Mouse (Mus musculus) lung, embryonic 15.5 days (tissue): ENCODE results near the gene Cytip. TPM values are rescaled to one million over a fixed set of nuclear protein-coding genes. Genes with fewer than 3 reads are reported as not detected.
"Not testable (repeated sequence)": the region's sequence is repeated elsewhere in the genome, so short reads cannot be mapped to it uniquely, and the experiment has no call there.

Source experiments
- ATAC-seq: fragments of 200-750 bp; cut with Nextera tagmentation; 2 replicates; pipeline ENCODE4 v1.8.0; 2017; ENCODE audit warnings: moderate number of reproducible peaks, borderline replicate concordance; ENCODE audit not compliant: low FRiP score, low TSS enrichment; ENCODE audit errors: extremely low read depth
- H3K27ac ChIP-seq: fragments of 300-500 bp; sonication (generic); 2 replicates; pipeline ENCODE4 v1.5.1; 2015; ENCODE audit warnings: moderate library complexity, mild to moderate bottlenecking, inconsistent platforms
- H3K27me3 ChIP-seq: fragments of 300-500 bp; sonication (generic); 2 replicates; pipeline ENCODE4 v1.6.1; 2015; ENCODE audit warnings: inconsistent platforms
- H3K36me3 ChIP-seq: fragments of 300-500 bp; sonication (generic); 2 replicates; pipeline ENCODE4 v1.6.1; 2015; ENCODE audit warnings: inconsistent platforms
- H3K4me1 ChIP-seq: fragments of 300-500 bp; sonication (generic); 2 replicates; pipeline ENCODE4 v1.6.1; 2015; ENCODE audit warnings: inconsistent platforms
- H3K4me2 ChIP-seq: fragments of 300-500 bp; sonication (generic); 2 replicates; pipeline ENCODE4 v1.6.1; 2015; ENCODE audit warnings: inconsistent platforms, mild to moderate bottlenecking, moderate library complexity
- H3K4me3 ChIP-seq: fragments of 300-500 bp; sonication (generic); 2 replicates; pipeline ENCODE4 v1.5.1; 2015; ENCODE audit warnings: mild to moderate bottlenecking, inconsistent platforms
- H3K9ac ChIP-seq: fragments of 300-500 bp; sonication (generic); 2 replicates; pipeline ENCODE4 v1.6.1; 2015; ENCODE audit warnings: inconsistent platforms
- H3K9me3 ChIP-seq: fragments of 300-500 bp; sonication (generic); 2 replicates; pipeline ENCODE4 v1.6.1; 2016; ENCODE audit warnings: inconsistent platforms
- WGBS: fragments of 180-500 bp; shearing (Covaris S2); methylation state at CpG from one replicate; pipeline ENCODE4 v1.1.7; 2015; 5-methylcytosine and 5-hydroxymethylcytosine counted together
- polyA plus RNA-seq: library from polyadenylated mRNA; unstranded; fragments of >200 nt; fragmentation: Nextera tagmentation; extraction: Ambion mirVana; gene quantifications from 2 replicates; pipeline ENCODE4 v1.2.1, GENCODE M21; 2015

Cytip gene
- polyA plus RNA-seq, 1 experiment from 2014 or later: 4.0 TPM

DNA sequence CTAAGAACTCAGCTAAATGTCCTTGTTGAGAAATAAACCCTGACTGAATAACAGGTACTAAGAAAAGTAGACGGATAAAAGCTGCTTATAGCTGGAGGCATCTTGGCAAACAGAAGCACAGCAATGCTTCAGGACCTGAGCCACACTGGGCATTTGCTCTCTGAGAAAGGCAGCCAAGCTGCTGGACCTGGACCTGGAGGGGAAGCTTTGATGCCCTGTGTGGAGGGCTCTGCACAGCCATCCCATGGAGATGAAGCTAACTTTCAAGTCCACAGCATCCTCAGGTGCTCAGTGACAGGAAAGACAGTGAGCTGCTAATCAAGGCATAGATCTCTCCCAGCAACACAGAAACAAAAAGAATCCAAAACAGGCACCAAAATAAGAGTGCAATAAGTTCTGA lies 54.8 kb downstream of the Cytip start:
- Histone ChIP-seq H3K9me3 (no peaks in the 10 kb centered on the region), H3K4me3 (no peak overlapping the region), H3K27me3 (no peaks in the 10 kb centered on the region), H3K9ac (no peak overlapping the region), H3K4me2 (no peak overlapping the region), H3K36me3 (no peaks in the 10 kb centered on the region), H3K4me1 (no peaks in the 10 kb centered on the region), H3K27ac (no peak overlapping the region)
- 78% methylated on average over 1 of the region's 1 CpGs for WGBS
- no peak for ATAC-seq

GRCm38 (mm10) chr2:58138611-58139010 lies 56.7 kb downstream of the Cytip start:
- Histone ChIP-seq H3K27ac (no peak overlapping the region), H3K9ac (no peak overlapping the region), H3K36me3 (no peaks in the 10 kb centered on the region), H3K27me3 (no peaks in the 10 kb centered on the region), H3K9me3 (no peaks in the 10 kb centered on the region), H3K4me1 (no peaks in the 10 kb centered on the region), H3K4me3 (no peak overlapping the region), H3K4me2 (no peak overlapping the region)
- WGBS: 77% methylated on average over 5 of the region's 5 CpGs
- no peak for ATAC-seq

DNA sequence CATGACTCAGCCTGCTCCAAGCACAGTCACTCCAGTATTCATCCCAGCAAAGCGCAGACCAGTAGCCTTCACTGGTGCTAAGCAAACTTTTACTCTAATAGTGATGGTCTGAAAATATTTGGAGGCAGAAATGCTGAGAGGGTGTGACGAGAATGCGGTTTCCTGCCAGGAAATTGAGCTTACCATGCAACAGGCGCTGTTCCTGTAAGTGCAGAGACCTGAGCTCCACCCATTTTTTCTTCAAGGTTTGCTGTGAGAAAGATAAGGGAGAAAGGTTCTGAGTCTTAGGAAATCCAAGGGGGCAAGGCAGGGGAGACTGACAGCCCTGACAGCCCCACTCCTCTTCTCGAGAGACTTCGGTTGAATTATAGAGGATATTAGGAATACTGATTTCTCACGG lies 57.7 kb downstream of the Cytip start:
- ATAC-seq: no peak
- Histone ChIP-seq H3K27ac (no peak overlapping the region), H3K4me2 (no peak overlapping the region), H3K4me3 (no peak overlapping the region), H3K9me3 (no peaks in the 10 kb centered on the region), H3K9ac (no peak overlapping the region), H3K36me3 (no peaks in the 10 kb centered on the region), H3K27me3 (no peaks in the 10 kb centered on the region), H3K4me1 (no peaks in the 10 kb centered on the region)
- WGBS: 74% methylated on average over 7 of the region's 7 CpGs

DNA sequence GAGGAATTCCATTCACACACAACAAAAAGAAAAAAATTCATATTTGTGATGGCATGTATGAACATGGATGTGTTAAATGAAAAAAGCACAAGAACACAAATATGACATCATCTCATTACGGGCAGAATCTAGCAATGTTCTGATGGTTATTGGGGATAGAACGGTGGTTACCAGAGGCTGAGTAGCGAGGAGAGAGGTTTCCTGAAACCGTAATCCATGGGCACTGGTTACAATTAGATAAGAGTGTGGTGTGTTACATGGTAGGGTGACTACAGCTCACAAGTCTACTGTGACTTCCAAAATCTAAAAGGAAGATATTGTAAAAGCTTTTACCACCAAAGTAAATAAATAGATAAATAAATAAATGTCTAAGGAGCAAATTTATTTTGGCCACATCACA lies 58.8 kb downstream of the Cytip start:
- Histone ChIP-seq H3K9me3 (no peaks in the 10 kb centered on the region), H3K27ac (no peak overlapping the region), H3K4me3 (no peak overlapping the region), H3K36me3 (no peaks in the 10 kb centered on the region), H3K9ac (no peak overlapping the region), H3K4me2 (no peak overlapping the region), H3K4me1 (no peaks in the 10 kb centered on the region), H3K27me3 (no peaks in the 10 kb centered on the region)
- no peak for ATAC-seq
- 87% methylated on average over 4 of the region's 4 CpGs for WGBS

DNA sequence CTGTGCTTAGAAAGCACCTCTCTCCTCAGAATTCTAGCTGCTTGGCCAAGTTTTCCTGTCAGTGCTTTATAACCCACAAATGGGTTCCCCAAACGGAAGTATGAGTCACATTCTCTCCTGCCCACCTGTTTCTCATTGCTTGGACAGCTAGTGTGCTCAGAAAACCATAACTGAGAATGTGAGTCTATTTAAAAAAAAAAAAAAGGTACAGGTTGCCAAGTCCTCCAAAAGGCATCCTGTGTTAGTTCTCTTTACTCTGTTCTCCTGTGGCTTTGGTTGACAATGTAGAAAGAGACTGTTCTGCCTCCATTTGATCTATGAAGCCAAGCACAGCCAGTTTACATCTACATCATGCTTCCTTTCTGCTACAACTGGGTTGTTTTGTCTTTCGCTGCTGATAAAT lies 60.3 kb downstream of the Cytip start:
- no peak overlapping the region for H3K9ac ChIP-seq
- H3K4me3 ChIP-seq: no peak overlapping the region
- ATAC-seq: no peak
- H3K27me3 ChIP-seq: no peaks in the 10 kb centered on the region
- H3K9me3 ChIP-seq: no peaks in the 10 kb centered on the region
- H3K36me3 ChIP-seq: no peaks in the 10 kb centered on the region
- no peaks in the 10 kb centered on the region for H3K4me1 ChIP-seq
- H3K27ac ChIP-seq: no peak overlapping the region
- H3K4me2 ChIP-seq: no peak overlapping the region
- 72% methylated on average over 2 of the region's 2 CpGs for WGBS

GRCm38 (mm10) chr2:58132597-58132996 lies 62.7 kb downstream of the Cytip start:
- Histone ChIP-seq H3K4me3 (no peak overlapping the region), H3K36me3 (no peaks in the 10 kb centered on the region), H3K9me3 (no peaks in the 10 kb centered on the region), H3K4me1 (no peaks in the 10 kb centered on the region), H3K9ac (no peak overlapping the region), H3K27ac (no peak overlapping the region), H3K4me2 (no peak overlapping the region), H3K27me3 (no peaks in the 10 kb centered on the region)
- 46% methylated on average over 2 of the region's 2 CpGs for WGBS
- no peak for ATAC-seq

DNA sequence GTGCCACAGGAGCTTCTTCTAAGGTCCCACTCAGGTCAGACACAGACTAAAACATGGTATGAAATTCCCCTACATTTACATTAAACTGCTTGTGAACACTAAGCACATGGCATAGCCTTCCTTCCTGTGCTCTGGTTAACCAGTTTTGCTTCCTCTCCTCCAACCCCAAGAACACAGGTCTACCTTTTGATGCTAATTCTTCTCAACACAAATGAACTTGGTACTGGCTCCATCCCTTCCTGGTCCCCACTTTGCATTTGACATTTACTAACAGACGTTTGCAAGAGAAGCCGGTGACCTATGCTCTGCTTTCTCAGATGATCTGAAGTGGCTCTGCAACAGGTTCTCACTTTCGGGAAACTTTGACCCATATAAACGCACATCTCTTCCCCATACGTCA lies 65.4 kb downstream of the Cytip start:
- no peak for ATAC-seq
- no peak overlapping the region for H3K9ac ChIP-seq
- no peak overlapping the region for H3K4me2 ChIP-seq
- H3K27ac ChIP-seq: no peak overlapping the region
- no peaks in the 10 kb centered on the region for H3K9me3 ChIP-seq
- H3K4me3 ChIP-seq: no peak overlapping the region
- no peaks in the 10 kb centered on the region for H3K36me3 ChIP-seq
- H3K4me1 ChIP-seq: no peaks in the 10 kb centered on the region
- H3K27me3 ChIP-seq: no peaks in the 10 kb centered on the region
- WGBS: 71% methylated on average over 5 of the region's 5 CpGs

DNA sequence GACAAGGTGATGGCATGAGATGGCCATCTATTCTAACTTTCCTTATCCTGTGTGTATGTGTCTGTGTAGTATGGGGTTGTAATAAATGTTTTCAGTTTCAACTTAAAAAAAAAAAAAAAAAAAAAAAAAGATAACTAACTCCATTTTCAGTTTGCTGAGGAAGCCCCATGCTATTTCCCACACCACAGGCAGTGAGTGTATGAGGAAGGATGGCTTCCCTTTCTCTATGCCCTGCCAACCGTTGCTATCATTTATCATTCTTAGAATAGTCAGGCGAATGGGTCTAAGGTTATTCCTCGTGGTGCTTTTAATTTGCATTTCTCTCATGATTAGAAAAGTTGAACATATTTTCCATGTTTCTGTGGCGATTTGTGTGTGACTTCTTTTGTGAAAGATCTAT lies 84.2 kb downstream of the Cytip start:
- no peak overlapping the region for H3K27ac ChIP-seq
- ATAC-seq: no peak
- no peak overlapping the region for H3K9ac ChIP-seq
- no peaks in the 10 kb centered on the region for H3K27me3 ChIP-seq
- H3K4me1 ChIP-seq: no peaks in the 10 kb centered on the region
- WGBS: 52% methylated on average over 4 of the region's 4 CpGs
- no peak overlapping the region for H3K4me3 ChIP-seq
- no peaks in the 10 kb centered on the region for H3K36me3 ChIP-seq
- H3K9me3 ChIP-seq: no peaks in the 10 kb centered on the region
- H3K4me2 ChIP-seq: no peak overlapping the region

DNA sequence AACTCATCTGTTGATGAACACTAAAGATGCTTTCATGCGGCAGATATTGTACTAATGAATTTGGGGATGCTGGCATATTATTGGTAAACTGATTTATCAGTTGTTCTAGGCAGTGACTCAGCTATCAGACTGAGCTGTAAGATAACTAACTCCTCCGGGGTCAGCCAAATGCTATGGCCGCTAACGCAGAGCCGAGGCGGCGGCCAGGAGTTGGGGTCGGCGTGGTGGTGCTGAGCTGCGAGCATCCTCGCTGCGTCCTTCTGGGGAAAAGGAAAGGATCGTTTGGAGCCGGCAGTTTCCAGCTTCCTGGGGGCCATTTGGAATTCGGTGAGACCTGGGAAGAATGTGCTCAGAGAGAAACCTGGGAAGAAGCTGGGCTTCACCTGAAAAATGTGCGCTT lies 87.4 kb downstream of the Cytip start:
- not testable (repeated sequence) for H3K4me3 ChIP-seq, ATAC-seq, H3K9ac ChIP-seq, H3K27me3 ChIP-seq, H3K9me3 ChIP-seq, H3K36me3 ChIP-seq, H3K4me1 ChIP-seq, H3K27ac ChIP-seq, H3K4me2 ChIP-seq
- 80% methylated on average over 16 of the region's 16 CpGs for WGBS

DNA sequence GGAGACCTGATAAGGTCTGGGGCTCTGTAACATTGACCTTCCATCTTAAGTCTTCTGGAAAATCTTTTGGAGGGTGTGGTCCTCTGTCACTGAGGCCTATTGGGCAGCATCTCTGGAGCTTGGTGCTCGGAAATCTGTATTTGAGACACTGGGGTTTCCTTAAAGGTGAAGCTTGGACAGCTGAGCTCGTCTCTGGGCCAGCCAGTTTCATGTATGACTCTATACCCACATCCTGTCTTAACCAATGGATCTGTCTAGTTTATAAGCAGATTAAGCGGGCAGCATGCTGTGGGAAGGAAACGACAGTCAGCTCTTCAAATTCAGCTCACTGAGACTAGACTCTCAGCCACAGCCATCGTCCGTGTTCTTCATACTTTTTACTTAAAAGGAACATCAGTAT lies 88.3 kb downstream of the Cytip start:
- no peak overlapping the region for H3K27ac ChIP-seq
- H3K27me3 ChIP-seq: no peaks in the 10 kb centered on the region
- no peak overlapping the region for H3K9ac ChIP-seq
- no peaks in the 10 kb centered on the region for H3K9me3 ChIP-seq
- no peaks in the 10 kb centered on the region for H3K36me3 ChIP-seq
- H3K4me3 ChIP-seq: no peak overlapping the region
- no peak overlapping the region for H3K4me2 ChIP-seq
- 89% methylated on average over 6 of the region's 6 CpGs for WGBS
- no peak for ATAC-seq
- H3K4me1 ChIP-seq: no peaks in the 10 kb centered on the region

- WGBS: 52% methylated on average over 1 of the region's 1 CpGs
Observed at GRCm38 (mm10) chr2:58094818-58095217, 100.5 kb downstream of the Cytip start.

GRCm38 (mm10) chr2:58086420-58086819 lies 108.9 kb downstream of the Cytip start:
- no peak overlapping the region for H3K4me2 ChIP-seq
- H3K4me1 ChIP-seq: no peaks in the 10 kb centered on the region
- no peak for ATAC-seq
- no peak overlapping the region for H3K27ac ChIP-seq
- H3K9ac ChIP-seq: no peak overlapping the region
- no peaks in the 10 kb centered on the region for H3K27me3 ChIP-seq
- no peaks in the 10 kb centered on the region for H3K36me3 ChIP-seq
- no peak overlapping the region for H3K4me3 ChIP-seq
- 81% methylated on average over 1 of the region's 1 CpGs for WGBS
- no peaks in the 10 kb centered on the region for H3K9me3 ChIP-seq

More at GRCm38 (mm10) chr2:58094818-58095217, 100.5 kb downstream of the Cytip start:
- Histone ChIP-seq H3K4me3 (no peak overlapping the region), H3K9me3 (no peaks in the 10 kb centered on the region), H3K4me2 (no peak overlapping the region), H3K9ac (no peak overlapping the region), H3K27ac (no peak overlapping the region), H3K36me3 (no peaks in the 10 kb centered on the region), H3K27me3 (no peaks in the 10 kb centered on the region), H3K4me1 (no peaks in the 10 kb centered on the region)
- no peak for ATAC-seq

- no peaks in the 10 kb centered on the region for H3K4me1 ChIP-seq
- H3K9me3 ChIP-seq: no peaks in the 10 kb centered on the region
- no peaks in the 10 kb centered on the region for H3K27me3 ChIP-seq
- H3K9ac ChIP-seq: no peak overlapping the region
- no peaks in the 10 kb centered on the region for H3K36me3 ChIP-seq
- no peak overlapping the region for H3K27ac ChIP-seq
- no peak overlapping the region for H3K4me3 ChIP-seq
- no peak overlapping the region for H3K4me2 ChIP-seq
- WGBS: 27% methylated on average over 1 of the region's 1 CpGs
- no peak for ATAC-seq
Observed at GRCm38 (mm10) chr2:58079849-58080248, 115.5 kb downstream of the Cytip start.
